Mouse (Mus musculus): ENCODE measurements around the gene Galnt15. TPM values are rescaled to one million over a fixed set of nuclear protein-coding genes. Genes with fewer than 3 reads are reported as not detected.
"Not testable (repeated sequence)": the region's sequence is repeated elsewhere in the genome, so short reads cannot be mapped to it uniquely, and the experiment has no call there.

The Galnt15 gene
- polyA plus RNA-seq, 1 experiment from 2014 or later, result 0.23 TPM

- Histone ChIP-seq H3K9me3 (no peaks in the 10 kb centered on the region), H3K4me2 (replicated peaks) (no peak overlapping the region), H3K36me3 (peaks cover 28% of the 10 kb centered on the region), H3K9ac (replicated peaks) (no peak overlapping the region), H3K4me1 (replicated peaks) (peaks cover 27% of the 10 kb centered on the region), H3K4me3 (replicated peaks) (no peak overlapping the region), H3K27ac (no peak overlapping the region), H3K27me3 (no peaks in the 10 kb centered on the region)
- WGBS, result 95% methylated on average over 6 of the region's 6 CpGs
- no peak for ATAC-seq
These were observed 54.1 kb downstream of the Galnt15 start for GRCm38 (mm10) chr14:32082891-32083290.

- H3K9ac ChIP-seq (replicated peaks), result no peak overlapping the region
- WGBS, result 95% methylated on average over 2 of the region's 2 CpGs
These were observed 54.7 kb downstream of the Galnt15 start for GRCm38 (mm10) chr14:32083466-32083865.

GRCm38 (mm10) chr14:32084761-32085485 lies 56.1 kb downstream of the Galnt15 start, which contains the start of gene Oxnad1:
TSS of gene Oxnad1 (plus strand) at chr14:32085374.
- peaks cover 27% of the 10 kb centered on the region for H3K4me1 ChIP-seq (replicated peaks)
- H3K9ac ChIP-seq (replicated peaks), result peak within 1 kb of the TSS; percentile 79
- H3K9me3 ChIP-seq, result no peaks in the 10 kb centered on the region
- peak within 1 kb of the TSS; percentile 75 for H3K4me2 ChIP-seq (replicated peaks)
- H3K27ac ChIP-seq, result peak within 1 kb of the TSS; percentile 84
- peaks cover 26% of the 10 kb centered on the region for H3K36me3 ChIP-seq
- H3K27me3 ChIP-seq, result no peaks in the 10 kb centered on the region
- peak within 1 kb of the TSS; percentile 68 for H3K4me3 ChIP-seq (replicated peaks)
- WGBS, result 4% methylated on average over 22 of the region's 22 CpGs
- peak; percentile 98 for ATAC-seq

More at GRCm38 (mm10) chr14:32083466-32083865, 54.7 kb downstream of the Galnt15 start:
- no peaks in the 10 kb centered on the region for H3K9me3 ChIP-seq
- H3K27ac ChIP-seq, result no peak overlapping the region
- no peaks in the 10 kb centered on the region for H3K27me3 ChIP-seq
- no peak for ATAC-seq
- H3K4me2 ChIP-seq (replicated peaks), result no peak overlapping the region
- peaks cover 28% of the 10 kb centered on the region for H3K36me3 ChIP-seq
- no peak overlapping the region for H3K4me3 ChIP-seq (replicated peaks)
- peaks cover 27% of the 10 kb centered on the region for H3K4me1 ChIP-seq (replicated peaks)

- Histone ChIP-seq H3K4me1 (replicated peaks) (peaks cover 27% of the 10 kb centered on the region), H3K9ac (replicated peaks) (peak within 1 kb of the TSS; percentile 79), H3K4me2 (replicated peaks) (peak within 1 kb of the TSS; percentile 75), H3K9me3 (no peaks in the 10 kb centered on the region), H3K27ac (peak within 1 kb of the TSS; percentile 84), H3K36me3 (peaks cover 23% of the 10 kb centered on the region), H3K27me3 (no peaks in the 10 kb centered on the region), H3K4me3 (replicated peaks) (peak within 1 kb of the TSS; percentile 68)
- WGBS, result under 1% methylated on average over 43 of the region's 43 CpGs
- ATAC-seq, result peak; percentile 98
These were observed 56.9 kb downstream of the Galnt15 start, which contains the start of gene Dph3 for GRCm38 (mm10) chr14:32085486-32086201. TSS of gene Dph3 (minus strand) at chr14:32085729.

GRCm38 (mm10) chr14:32086226-32086625 lies 57.4 kb downstream of the Galnt15 start:
- Histone ChIP-seq H3K9me3 (no peaks in the 10 kb centered on the region), H3K27me3 (no peaks in the 10 kb centered on the region), H3K27ac (peak overlapping the region; percentile 84; the same call in 1 of the 2 replicates), H3K4me2 (replicated peaks) (peak overlapping the region; percentile 75), H3K4me3 (replicated peaks) (peak overlapping the region; percentile 68), H3K9ac (replicated peaks) (peak overlapping the region; percentile 79), H3K36me3 (peaks cover 17% of the 10 kb centered on the region), H3K4me1 (replicated peaks) (peaks cover 27% of the 10 kb centered on the region)
- WGBS, result 35% methylated on average over 8 of the region's 8 CpGs
- no peak for ATAC-seq

- ATAC-seq; H3K27me3 ChIP-seq; H3K4me3 ChIP-seq (replicated peaks); H3K9me3 ChIP-seq; H3K27ac ChIP-seq; H3K4me2 ChIP-seq (replicated peaks); H3K9ac ChIP-seq (replicated peaks): not testable (repeated sequence)
- 88% methylated on average over 7 of the region's 7 CpGs for WGBS
- Histone ChIP-seq H3K36me3 (peaks cover 14% of the 10 kb centered on the region), H3K4me1 (replicated peaks) (peaks cover 27% of the 10 kb centered on the region)
These were observed 58.9 kb downstream of the Galnt15 start for GRCm38 (mm10) chr14:32087584-32088248.

- Histone ChIP-seq H3K36me3 (peaks cover 41% of the 10 kb centered on the region), H3K4me1 (replicated peaks) (peaks cover 13% of the 10 kb centered on the region), H3K27me3 (no peaks in the 10 kb centered on the region), H3K27ac (no peak overlapping the region), H3K4me3 (replicated peaks) (no peak overlapping the region), H3K9ac (replicated peaks) (no peak overlapping the region), H3K9me3 (no peaks in the 10 kb centered on the region), H3K4me2 (replicated peaks) (no peak overlapping the region)
- WGBS, result 84% methylated on average over 4 of the region's 4 CpGs
- ATAC-seq, result no peak
These were observed 62.3 kb downstream of the Galnt15 start for GRCm38 (mm10) chr14:32091124-32091523.

- H3K4me3 ChIP-seq (replicated peaks), result no peak overlapping the region
- peaks cover 7% of the 10 kb centered on the region for H3K4me1 ChIP-seq (replicated peaks)
- H3K4me2 ChIP-seq (replicated peaks), result no peak overlapping the region
- H3K27ac ChIP-seq, result no peak overlapping the region
- H3K9me3 ChIP-seq, result no peaks in the 10 kb centered on the region
- WGBS, result 88% methylated on average over 4 of the region's 4 CpGs
- peaks cover 44% of the 10 kb centered on the region for H3K36me3 ChIP-seq
- ATAC-seq, result no peak
- no peaks in the 10 kb centered on the region for H3K27me3 ChIP-seq
- H3K9ac ChIP-seq (replicated peaks), result no peak overlapping the region
These were observed 62.9 kb downstream of the Galnt15 start for GRCm38 (mm10) chr14:32091704-32092103.

GRCm38 (mm10) chr14:32093018-32093417 lies 64.2 kb downstream of the Galnt15 start:
- no peak for ATAC-seq

GRCm38 (mm10) chr14:32093500-32094117 lies 64.8 kb downstream of the Galnt15 start:
- peaks cover 62% of the 10 kb centered on the region for H3K36me3 ChIP-seq
- ATAC-seq, result no peak
- WGBS, result 94% methylated on average over 11 of the region's 11 CpGs

More at GRCm38 (mm10) chr14:32093018-32093417, 64.2 kb downstream of the Galnt15 start:
- Histone ChIP-seq H3K27ac (no peak overlapping the region), H3K4me1 (replicated peaks) (no peaks in the 10 kb centered on the region), H3K36me3 (peaks cover 56% of the 10 kb centered on the region), H3K27me3 (no peaks in the 10 kb centered on the region), H3K4me3 (replicated peaks) (no peak overlapping the region), H3K9me3 (no peaks in the 10 kb centered on the region), H3K4me2 (replicated peaks) (no peak overlapping the region), H3K9ac (replicated peaks) (no peak overlapping the region)
- 77% methylated on average over 1 of the region's 1 CpGs for WGBS

GRCm38 (mm10) chr14:32095646-32096045 lies 66.9 kb downstream of the Galnt15 start:
- H3K4me2 ChIP-seq (replicated peaks), result no peak overlapping the region
- 91% methylated on average over 5 of the region's 5 CpGs for WGBS
- peaks cover 82% of the 10 kb centered on the region for H3K36me3 ChIP-seq

More at GRCm38 (mm10) chr14:32093500-32094117, 64.8 kb downstream of the Galnt15 start:
- no peaks in the 10 kb centered on the region for H3K27me3 ChIP-seq
- H3K4me3 ChIP-seq (replicated peaks), result no peak overlapping the region
- H3K4me2 ChIP-seq (replicated peaks), result no peak overlapping the region
- H3K27ac ChIP-seq, result no peak overlapping the region
- no peaks in the 10 kb centered on the region for H3K9me3 ChIP-seq
- H3K4me1 ChIP-seq (replicated peaks), result no peaks in the 10 kb centered on the region
- H3K9ac ChIP-seq (replicated peaks), result no peak overlapping the region

More at GRCm38 (mm10) chr14:32095646-32096045, 66.9 kb downstream of the Galnt15 start:
- Histone ChIP-seq H3K27me3 (no peaks in the 10 kb centered on the region), H3K4me3 (replicated peaks) (no peak overlapping the region), H3K27ac (no peak overlapping the region), H3K9ac (replicated peaks) (no peak overlapping the region), H3K9me3 (no peaks in the 10 kb centered on the region), H3K4me1 (replicated peaks) (no peaks in the 10 kb centered on the region)
- ATAC-seq, result no peak
